Mouse (Mus musculus) lung, postnatal 0 days (tissue): ENCODE measurements around the gene Lbp.

Experiments used
- CTCF ChIP-seq: IDR thresholded peaks from 2 replicates; pipeline ENCODE4 v1.5.1; 2016; ENCODE audit warnings: antibody characterized with exemption, mild to moderate bottlenecking
- EP300 ChIP-seq: IDR thresholded peaks from 2 replicates; pipeline ENCODE4 v1.6.1; 2016; ENCODE audit warnings: antibody characterized with exemption, mild to moderate bottlenecking, control low read depth

DNA sequence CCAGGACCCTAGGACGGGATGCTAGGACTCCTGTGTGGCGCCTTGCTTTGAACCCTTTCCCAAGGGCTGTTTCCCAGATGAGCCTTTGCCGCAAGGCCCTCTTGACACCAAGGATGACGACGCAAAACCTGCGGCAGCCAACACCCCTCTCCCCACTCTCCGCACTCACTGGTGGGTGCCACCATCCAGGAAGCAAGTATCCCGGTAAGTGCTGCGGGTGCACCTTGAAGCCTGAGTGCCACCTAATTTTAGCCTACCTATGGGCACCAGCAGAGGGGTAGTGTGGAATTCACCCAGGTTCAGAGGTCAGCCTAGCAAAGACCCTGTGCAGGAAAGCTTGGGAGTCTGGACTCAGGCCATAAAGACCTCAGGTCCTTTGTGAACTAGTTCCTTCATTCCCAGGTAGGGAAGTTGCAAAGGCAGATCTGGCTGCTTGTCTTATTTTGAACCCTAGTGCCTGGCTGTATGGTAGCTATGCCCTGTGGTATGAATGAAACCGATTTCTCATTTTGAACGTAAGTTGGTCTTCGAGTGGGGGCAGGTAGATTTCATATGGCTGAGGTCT is 69.9 kb downstream of the Lbp start:
- no peak for TF ChIP-seq CTCF
- TF ChIP-seq EP300: no peak
